Mouse (Mus musculus): ENCODE data around the gene Ppp2r5b.

Gene Ppp2r5b

DNA sequence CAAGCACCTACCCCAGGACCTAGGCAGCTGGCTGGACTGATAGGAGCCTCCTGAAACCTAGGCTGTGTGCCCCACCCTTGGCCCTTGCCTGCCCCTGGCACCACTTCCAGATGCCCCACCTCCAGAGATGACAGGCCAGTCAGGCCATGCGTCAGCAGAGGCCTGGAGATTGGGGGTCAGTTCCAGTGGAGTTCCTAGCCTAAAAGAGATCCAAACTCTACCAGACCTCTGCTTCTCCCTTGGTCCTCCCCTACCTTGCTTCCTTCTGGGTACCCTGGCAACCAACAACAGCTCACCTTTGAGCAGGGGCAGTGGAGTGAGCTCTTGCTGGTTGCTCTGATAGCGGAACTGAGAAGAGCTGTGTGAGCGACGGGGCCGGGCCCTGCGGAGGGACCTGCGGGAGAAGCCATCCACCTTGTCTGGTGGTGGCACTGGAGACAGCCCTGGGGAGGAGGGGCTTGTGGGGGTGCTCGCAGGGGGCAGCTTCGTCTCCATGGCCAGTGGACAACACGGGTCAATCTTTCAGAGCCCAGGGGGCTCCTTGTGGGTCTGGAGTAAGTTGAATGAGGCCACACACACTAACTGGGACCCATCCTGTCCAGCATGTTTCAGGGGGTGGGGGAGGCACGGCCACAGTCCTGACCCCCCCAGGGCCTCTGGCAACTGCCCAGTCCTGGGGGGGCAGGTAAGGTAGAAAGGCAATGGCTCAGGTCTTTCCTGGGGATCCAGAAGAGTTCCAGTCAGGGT, 1.2 kb downstream of the Ppp2r5b start:
- no peak for DNase-seq (ENCODE audit: low spot score)

GRCm38 (mm10) chr19:6233647-6234046, 2.0 kb downstream of the Ppp2r5b start:
- no peak for DNase-seq (ENCODE audit: low spot score)

DNA sequence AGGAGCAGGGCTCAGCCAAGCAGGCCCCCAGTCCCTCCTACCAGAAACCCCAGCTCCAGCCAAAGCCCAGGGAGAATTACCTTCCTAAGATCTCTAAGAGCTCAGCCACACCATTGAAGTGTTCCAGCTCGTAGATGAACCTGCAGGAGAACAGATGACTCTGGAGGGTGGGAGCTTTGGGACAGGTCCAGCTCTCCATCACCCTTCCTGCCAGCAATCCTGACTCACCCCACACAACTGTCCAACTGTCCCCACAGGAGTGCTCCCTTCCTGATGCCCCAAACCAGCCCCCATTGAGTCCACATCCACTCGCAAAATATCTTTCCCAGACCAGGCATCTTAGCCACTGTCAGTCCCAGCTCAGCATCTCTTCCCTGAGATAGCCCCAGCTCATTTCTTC, 4.6 kb downstream of the Ppp2r5b start:
- no peak for DNase-seq (ENCODE audit: low spot score)

DNA sequence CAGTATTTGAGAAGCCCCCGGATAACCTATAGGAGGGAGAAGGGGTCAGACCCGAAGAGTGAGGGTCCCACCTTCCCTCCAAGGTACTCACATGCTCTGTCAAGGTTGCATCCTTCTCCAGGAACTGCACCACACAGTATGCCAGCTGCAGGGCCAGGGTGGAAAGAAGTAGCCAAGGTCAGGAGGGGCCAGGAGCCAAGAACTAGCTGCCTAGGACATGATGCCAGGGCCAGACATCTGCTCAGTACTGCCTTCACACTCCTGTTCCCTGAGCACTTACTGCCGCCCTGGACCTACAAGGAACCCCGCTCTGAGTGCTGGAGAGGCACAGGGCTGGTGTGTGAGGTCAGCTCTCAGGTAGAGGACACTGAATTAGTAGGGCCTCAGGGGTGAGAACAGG, 5.3 kb downstream of the Ppp2r5b start:
- DNase-seq (ENCODE audit: low spot score) = no peak

GRCm38 (mm10) chr19:6227864-6228263, 7.8 kb downstream of the Ppp2r5b start:
- DNase-seq (ENCODE audit: low spot score) = no peak

DNA sequence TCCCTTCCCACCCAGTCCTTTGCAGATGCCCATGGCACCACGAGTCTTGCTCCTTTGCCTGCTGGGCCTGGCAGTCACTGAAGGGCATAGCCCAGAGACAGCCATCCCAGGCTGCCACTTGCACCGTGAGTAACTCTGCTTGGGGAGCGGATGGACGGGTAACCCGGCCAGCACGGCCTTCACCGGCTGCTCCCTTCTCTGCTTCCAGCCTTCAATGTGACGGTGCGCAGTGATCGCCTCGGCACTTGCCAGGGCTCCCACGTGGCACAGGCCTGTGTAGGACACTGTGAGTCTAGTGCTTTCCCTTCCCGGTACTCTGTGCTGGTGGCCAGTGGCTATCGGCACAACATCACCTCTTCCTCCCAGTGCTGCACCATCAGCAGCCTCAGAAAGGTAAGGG, 8.9 kb downstream of the Ppp2r5b start:
- DNase-seq (ENCODE audit: low spot score) = no peak

DNA sequence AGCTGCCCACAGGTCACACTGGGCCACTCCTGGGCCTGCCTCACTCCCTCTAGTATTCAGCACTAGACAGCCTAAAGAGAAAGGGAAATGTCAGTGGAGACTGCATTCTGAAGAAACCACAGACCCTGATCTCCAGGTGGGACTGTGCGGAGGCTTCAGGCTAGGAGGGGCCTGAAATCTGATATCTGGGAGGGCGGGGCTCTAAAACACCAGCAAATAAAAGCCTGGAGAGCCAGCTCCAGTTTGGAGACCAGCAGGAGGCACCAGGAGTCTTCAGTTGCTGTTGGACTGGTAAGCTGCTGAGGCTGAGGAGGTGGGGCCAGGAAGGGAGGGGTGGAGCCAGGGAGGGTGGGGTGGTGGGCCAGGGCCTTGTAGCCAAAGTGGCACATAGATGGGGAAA, 9.5 kb downstream of the Ppp2r5b start, which contains the start of gene Gpha2:
Gene Gpha2, plus strand, starts transcription at position 246 of the 400 bp plus-strand sequence.
- no peak for DNase-seq (ENCODE audit: low spot score)

GRCm38 (mm10) chr19:6218606-6219005, 17.1 kb downstream of the Ppp2r5b start:
- DNase-seq (ENCODE audit: low spot score) = no peak

GRCm38 (mm10) chr19:6216046-6216705, 19.5 kb downstream of the Ppp2r5b start:
- no peak for DNase-seq (ENCODE audit: low spot score)

- DNase-seq (ENCODE audit: low spot score) = no peak
Observed at GRCm38 (mm10) chr19:6206716-6207115, 29.0 kb downstream of the Ppp2r5b start.

- DNase-seq (ENCODE audit: low spot score) = no peak
Observed at GRCm38 (mm10) chr19:6204265-6204664, 31.4 kb downstream of the Ppp2r5b start.

DNA sequence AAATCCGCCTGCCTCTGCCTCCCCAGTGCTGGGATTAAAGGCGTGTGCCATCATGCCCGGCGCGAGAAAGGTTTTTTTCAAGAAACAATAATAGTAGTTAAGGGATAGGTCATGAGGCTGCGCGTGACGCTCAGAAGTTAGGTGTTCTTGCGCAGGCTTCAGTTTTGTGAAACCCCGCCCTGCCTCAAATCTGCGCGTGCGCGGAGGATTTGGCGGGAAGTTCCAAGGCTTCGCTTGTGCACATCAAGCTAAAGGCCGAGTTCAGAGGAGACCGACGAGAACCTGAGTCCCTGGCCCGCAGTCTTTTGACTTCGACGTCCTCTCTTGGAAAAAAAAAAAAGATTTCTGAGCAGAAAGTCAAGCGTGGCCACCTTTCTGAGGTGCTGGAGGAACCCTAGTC, 51.5 kb downstream of the Ppp2r5b start, which contains the start of gene Majin:
Gene Majin, plus strand, starts transcription at position 258 of the 400 bp plus-strand sequence.
- no peak for DNase-seq (ENCODE audit: low spot score)

GRCm38 (mm10) chr19:6182534-6182933, 53.1 kb downstream of the Ppp2r5b start:
- DNase-seq (ENCODE audit: low spot score) = no peak

- DNase-seq (ENCODE audit: low spot score) = no peak
Observed at GRCm38 (mm10) chr19:6181629-6182028, 54.0 kb downstream of the Ppp2r5b start.

DNA sequence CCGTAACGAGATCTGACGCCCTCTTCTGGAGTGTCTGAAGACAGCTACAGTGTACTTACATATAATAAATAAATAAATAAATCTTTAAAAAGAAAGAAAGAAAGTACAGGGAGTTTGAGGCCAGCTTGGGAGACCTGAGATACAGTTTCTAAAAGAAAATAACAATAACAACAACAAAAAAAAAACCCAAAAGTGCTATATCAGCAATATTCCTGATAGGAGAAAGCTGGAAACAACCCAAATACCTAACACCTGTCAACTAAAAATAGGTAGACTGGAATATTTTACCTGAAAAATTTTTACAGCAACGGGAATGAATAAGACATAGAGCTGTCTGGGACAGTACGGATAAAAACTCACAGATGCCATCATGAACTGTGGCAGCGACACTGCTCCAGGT, 56.9 kb downstream of the Ppp2r5b start:
- no peak for DNase-seq (ENCODE audit: low spot score)

Measured in layer of hippocampus, adult 9-10 months (tissue).